Mouse (Mus musculus) heart, adult 2 months (tissue): ENCODE data around the gene Rab31.

Experiments
- CTCF ChIP-seq: fragments of 200-600 bp; IDR thresholded peaks from 2 replicates; pipeline ENCODE4 v1.8.1; 2022; ENCODE audit warnings: antibody characterized with exemption, mild to moderate bottlenecking, moderate library complexity
- POLR2A ChIP-seq: fragments of 200-500 bp; IDR thresholded peaks from 2 replicates; pipeline ENCODE4 v1.6.1; 2011; ENCODE audit warnings: mild to moderate bottlenecking, low read depth, low read length, control low read depth; ENCODE audit not compliant: insufficient read depth

GRCm38 (mm10) chr17:65666388-65667161, 106.0 kb downstream of the Rab31 start:
- TF ChIP-seq POLR2A: no peak
- no peak for TF ChIP-seq CTCF
